Mouse (Mus musculus): ENCODE measurements around the gene Prmt3.

Prmt3 gene

DNA sequence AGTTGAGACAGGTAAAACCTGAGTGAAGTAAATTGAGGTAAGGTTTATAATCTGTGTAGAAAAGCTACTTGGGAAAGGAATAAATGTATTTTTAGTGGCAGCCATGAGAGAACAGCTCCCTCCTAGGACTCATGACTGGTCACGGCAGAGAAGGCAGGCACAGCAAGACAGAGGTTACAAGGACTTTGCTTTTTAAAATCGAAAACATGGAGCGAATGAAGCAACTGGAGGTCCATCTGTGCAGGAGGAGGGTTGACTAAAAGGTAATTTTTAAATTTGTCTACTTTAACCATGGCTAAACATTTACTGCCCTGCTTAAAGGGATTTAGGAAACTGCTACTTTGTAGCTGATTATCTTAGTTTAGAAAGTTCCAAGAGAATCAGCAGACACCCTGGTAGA lies 81.7 kb downstream of the Prmt3 start:
- no peak for DNase-seq

DNA sequence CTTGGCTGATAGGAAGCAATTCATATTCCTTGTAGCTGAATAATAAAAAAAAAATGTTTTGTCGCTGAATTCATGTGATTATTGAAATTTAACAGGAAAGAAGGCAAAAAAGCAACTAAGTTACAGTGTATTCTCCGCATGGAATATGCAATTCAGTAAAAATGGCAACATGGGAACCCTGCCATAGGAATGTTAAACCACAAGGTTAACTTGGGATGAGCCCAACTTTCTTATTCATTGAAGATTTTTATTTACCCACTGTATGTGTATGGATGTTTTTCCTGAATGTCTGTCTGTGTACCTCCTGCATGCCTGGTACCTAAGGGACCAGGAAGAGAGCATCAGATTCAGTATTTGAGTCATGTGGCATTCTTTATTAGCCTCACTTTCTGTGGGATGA lies 83.0 kb downstream of the Prmt3 start:
- no peak for DNase-seq

DNA sequence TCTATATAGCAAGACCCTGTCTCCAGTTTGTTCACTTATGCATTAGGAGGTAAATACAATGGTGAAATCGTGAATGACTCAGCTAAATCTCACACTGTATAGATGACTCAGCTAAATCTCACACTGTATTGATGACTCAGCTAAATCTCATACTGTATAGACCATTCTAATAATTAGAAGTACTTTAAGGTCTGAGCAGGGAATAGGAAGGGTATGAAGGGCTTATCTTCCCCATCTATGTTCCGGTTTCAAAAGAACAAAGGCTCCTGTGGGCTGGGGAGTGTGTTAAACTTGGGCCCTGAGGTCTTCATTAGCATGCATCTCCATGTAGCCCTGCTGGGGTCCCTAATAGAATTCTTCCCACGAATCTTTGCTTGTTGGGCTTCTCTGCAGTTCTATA lies 85.6 kb downstream of the Prmt3 start:
- DNase-seq = no peak

DNA sequence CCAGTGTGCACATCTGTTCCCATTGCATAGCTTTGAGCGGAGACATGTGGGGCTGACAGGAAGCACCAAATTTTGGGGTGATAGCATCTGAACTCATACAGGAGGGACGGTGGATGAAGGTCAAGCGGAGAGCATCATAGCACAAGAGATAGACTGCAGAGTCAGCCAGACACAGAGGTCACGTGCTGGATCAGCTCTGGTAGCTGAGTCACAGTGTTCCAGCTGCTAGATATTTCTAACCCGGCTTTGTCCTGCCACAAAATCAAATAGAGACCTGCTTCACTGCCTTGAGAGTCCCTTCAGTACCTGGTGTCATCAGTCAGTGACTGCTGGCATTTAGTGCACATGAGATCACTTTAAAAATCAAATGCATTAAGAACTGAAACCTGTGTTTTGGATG lies 91.5 kb downstream of the Prmt3 start:
- DNase-seq = no peak

DNA sequence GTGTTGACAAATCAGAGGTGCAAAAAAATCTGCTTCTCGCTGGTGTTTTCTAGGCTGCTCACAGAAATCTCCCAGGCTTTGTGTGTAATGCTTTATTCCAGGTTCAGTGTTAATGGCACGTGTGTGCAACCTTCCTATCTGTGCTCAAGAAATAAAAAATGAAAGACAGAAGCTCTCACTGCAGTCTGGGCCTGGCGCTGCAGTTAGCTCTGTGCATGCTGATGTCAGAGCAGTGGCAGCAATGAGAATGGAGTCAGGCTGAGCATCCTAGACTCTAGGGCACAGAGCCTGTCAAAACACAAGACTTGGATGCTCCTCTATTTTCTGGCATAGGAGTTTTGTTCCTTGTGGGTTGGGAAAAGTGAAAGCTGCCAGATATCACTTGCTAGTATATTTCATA lies 92.1 kb downstream of the Prmt3 start:
- no peak for DNase-seq

DNA sequence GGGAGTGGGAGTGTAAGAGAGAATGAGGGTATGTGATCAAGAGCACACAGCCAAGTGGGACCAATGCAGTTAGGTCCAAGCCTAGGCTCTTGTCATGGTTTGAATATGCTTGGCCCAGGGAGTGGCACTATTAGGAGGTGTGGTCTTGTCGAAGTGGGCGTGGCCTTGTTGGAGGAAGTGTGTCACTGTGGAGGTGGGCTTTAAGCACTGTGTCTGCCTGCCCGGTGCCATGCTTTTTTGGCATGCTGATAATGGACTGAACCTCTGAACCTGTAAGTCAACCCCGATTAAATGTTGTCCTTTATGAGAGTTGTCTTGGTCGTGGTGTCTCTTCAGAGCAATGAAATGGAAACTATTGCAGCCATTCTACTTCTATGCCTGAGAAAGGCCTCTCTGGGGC lies 99.2 kb downstream of the Prmt3 start:
- no peak for DNase-seq

DNA sequence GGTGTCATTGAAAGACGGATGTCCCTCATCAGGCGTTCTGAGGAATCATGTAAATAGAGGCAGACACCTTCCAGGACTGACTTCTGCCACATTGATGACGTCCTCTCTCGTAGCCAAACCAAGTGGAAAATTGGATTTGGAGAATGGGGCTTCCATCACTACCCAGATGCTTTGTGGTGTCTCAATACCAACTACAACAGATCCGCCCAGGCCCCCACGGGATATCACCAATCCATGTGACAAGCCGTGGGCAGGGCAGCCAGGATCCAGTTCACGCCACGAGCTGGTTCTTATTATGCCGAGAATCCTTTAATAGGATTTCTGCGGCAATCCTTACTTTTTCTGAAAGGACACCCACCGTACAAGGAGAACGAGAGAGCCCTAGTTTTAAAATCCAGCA lies 100.9 kb downstream of the Prmt3 start:
- DNase-seq = no peak

DNA sequence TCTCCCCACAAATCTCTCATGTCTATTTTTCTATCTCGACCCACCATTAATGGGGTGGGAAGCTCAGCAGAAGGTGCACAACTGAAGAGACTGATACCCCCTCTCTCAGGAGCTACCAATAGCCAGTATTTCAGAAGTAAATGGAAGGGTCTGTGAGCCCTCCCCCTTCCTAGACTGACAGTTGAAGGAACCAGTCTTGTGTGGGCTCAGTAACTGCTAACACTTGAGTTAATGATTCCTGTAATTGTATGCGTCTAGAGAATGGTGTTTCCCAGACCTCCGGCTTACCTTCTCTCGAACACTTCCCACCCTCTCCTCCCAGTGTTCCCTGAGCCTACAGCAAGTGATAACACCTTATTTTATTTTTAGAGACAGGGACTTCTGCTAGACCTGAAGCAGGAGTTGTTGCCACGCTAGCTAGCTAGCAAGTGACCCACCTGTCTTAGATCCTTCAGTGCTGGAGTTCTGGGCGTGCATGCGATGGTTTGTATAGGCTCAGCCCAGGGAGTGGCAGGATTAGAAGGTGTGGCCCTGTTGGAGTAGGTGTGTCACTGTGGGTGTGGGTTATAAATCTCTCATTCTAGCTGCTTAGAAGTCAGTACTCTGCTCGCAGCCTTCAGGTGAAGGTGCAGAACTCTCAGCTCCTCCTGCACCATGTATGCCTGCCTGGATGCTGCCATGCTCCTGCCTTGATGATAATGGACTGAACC lies 102.0 kb downstream of the Prmt3 start:
- no peak for DNase-seq

DNA sequence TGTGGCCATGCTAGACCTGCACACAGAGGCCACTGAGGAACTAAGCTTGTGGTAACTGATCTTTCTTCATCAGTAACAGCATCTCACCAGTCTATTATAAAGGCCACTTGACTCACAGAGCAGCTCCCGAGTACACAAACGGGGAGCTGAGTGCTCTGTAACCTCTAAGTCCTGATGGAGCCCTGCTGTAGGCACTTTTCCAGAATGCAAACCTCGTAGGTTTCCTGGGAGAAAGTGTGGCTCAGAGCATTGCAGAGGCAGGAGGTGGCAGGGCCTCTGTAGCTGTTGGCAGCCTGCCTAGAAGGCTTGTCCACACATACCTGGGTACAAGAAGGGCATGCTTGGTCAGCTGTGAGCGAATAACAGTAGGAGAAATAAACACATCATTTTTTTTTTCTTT lies 104.1 kb downstream of the Prmt3 start:
- DNase-seq = peak; percentile 23 to 62

DNA sequence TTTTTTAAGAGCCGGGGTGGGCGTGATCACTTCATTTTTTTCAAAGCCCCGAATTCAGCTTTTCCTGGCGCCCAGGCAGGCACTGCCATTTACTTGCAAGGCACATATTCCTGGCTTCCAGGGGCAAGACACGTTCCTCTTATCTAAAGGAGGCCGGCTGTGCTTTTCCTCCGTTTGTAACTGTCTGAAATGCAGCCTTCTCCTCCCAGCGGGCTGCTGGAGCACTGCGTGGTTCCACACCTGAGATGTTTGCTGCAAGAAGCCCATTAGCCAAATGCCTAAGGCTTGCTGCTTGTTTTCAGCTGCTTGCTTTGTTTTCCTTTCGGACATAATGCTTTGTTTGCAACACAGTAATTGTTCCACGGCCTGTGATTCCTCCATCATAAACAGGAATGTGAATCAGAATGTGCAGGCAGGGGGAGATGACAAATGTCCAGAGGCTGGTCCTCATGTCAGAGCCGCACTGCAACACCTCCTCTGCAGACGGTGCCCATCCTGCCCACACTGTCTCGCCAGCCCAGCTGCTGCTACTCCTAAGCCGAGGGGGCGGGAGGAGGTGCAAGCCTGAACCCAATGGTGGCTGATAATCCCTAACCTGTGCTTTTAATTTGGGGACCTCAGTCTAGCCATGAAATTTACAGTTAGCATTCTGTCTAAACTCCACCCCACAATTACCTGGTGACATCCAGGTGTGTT lies 104.7 kb downstream of the Prmt3 start:
- peak in 1 of 2 experiments; percentile 10 for DNase-seq

DNA sequence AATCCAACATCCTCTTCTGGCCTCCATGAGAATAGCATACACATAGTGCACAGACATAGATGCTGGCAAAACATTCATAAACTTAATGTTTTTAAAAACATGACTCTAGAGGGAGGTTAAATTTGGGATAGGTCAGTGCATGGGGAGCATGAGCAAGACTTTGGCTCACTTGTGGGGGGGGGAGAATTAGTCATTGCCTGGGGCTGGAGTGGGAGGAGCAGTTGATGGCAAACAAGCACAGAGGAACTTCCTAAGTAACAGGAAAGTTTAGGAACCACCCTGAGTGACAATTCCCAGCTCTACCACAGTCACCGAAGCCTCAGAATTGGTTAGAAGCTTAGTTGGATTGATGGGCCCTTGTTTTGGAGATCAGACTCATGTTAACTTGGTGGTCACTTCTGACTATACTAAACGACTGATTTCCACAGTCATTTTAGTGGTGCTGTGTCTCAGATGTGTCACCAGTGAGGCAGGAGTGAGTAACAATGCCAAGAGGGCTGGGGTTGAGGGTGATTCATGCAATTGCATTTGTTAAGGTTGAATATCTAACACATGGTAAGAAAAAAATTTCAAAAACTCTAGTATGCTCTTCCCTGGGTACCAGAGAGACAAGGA lies 109.7 kb downstream of the Prmt3 start:
- no peak for DNase-seq

DNA sequence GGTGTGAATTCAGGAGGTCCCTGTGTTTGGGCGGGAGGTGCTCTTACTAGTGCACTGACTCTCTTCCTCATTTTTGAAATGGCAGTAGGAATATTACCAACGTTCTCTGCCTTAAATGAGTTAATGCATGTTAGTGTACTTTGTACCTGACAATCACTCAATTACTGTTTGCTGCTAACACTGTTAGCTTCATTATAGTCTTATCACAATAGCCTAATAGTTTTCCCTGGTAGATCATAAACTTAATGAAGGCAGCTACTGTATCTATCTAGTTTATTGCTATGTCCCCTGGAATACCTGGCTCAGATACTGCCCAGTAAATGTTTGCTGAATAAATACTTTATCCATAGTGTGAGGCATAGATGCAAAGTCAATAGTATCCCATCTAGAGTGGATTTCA lies 116.6 kb downstream of the Prmt3 start:
- no peak for DNase-seq

DNA sequence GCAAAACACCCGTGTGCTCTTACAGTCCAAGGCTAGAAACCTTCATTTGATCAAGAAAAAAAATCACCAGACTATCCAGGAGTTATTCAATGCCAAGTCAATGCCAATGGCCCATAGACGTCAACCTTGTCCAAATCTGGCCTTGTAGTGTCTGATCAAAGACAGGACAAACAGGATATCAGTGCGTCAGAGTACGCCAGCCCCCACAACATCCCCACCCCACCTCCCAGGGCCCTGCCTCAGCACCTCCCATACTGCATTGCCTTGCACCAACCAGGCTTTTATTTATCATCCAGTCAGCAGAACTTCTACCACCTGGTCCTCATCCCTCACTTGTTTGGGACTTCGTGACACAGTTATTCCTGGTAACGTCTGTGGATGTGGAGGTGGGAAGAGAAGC lies 117.2 kb downstream of the Prmt3 start:
- DNase-seq = no peak

DNA sequence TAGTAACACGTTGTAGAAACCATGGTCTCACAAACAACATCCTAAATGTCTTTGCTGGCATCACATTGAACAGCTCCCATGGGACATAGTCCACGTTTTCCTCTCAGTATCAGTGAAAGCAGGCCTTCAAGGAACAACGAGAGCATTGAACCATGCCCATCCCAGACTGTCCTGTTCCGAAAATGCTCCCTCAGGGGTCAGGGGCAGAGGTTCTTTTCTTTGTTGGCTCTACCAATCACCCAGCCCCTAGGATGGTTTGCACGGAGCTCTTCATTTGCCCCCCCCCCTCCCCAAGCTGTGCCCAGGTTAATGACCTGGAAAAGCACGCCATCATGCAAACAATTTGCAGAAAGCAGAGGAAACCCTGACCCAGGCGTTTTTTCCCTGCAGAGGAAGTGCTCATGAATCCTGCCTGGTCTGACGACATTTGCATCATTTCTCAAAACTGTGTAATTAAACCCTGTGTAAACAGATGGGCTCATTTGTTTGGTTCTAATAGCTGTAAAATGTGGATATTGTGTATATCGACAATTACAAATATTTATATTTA lies 123.9 kb downstream of the Prmt3 start:
- no peak for DNase-seq

DNA sequence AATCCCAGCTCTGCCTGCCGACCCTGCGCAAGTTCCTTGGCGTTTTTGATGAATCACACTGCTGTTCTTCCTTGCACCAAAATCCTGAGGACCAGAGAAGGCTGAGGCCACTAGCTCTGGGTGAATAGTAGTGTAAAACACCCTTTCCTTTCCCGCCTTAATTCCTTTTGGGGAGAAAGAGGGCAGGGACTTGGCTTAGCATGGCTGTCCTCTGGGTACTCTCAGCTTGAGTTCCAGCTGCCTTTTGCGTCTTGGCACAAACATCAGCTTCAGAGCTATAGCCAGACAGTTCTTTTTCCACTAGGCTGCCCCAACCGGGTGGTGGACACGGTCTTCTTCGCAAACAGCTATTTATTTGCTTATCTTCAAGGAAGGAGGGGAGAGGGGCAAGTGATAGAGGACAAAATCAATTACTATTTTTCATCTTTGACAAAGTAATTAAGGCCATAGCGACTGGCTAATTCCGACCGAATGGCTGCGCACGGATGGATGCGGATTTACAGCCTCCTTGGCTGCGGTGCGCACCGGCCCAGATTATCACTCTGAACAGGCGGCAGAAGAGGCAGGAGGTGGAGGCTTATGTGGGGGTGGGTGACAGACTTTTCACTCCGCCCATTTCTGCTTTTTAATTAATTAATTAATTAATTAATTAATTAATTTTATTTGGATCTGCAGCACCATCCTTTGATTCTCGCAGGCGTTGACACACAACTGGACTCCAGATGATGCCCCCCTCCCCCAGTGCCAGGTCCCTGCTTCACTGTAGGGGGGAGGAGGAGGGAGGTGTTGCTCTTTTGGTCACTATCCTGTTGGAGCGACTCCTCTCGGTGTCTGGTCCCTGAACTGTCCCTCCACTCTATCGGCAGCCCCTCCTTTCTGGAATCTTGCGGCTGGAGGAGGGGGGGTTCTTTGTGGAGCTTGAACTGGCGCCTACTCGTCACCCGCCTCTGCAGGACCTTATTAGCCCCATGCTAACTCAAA lies 129.3 kb downstream of the Prmt3 start:
- no peak for DNase-seq

Data from cerebellum, postnatal 25 days (tissue).